Mouse (Mus musculus): ENCODE data around the gene Paqr5. TPM values are rescaled to one million over a fixed set of nuclear protein-coding genes. Genes with fewer than 3 reads are reported as not detected.

The Paqr5 gene
- polyA plus RNA-seq, 1 experiment, result not detected

DNA sequence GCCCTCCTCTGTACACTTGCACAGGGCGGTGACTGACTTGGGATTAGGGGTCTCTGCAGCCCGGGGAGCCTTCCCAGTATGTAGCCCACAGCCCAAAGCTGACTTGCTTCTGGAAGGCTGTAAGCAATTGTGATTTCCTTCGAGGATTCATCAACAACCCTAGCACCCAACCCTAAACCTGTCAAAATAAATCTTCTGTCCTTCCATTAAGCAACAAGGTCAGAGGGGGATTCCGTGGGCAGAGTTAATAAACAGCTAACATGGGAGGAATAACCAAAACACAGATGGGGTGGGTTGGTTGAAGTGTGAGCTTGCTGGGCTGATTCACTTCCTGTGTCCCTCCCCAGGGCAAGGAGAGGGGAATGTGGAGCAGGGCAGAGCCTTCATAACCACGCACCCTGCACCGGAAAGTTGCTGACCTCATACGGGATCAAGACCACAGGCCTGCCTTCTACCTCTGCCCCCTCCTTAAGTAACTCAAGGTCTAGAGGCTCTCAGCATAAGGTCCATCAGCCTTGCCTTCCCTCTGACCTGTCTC is 5.0 kb downstream of the Paqr5 start:
- no peaks in the 10 kb centered on the region for H3K4me1 ChIP-seq (ENCODE audit: control insufficient read depth, insufficient read depth, low read length)
- H3K4me3 ChIP-seq (replicated peaks; ENCODE audit: control insufficient read depth, low read depth, low read length), result no peak overlapping the region
- TF ChIP-seq POLR2A (IDR thresholded peaks at IDR 0.05; ENCODE audit: borderline replicate concordance, control insufficient read depth, low read depth, low read length) (no peak), CTCF (IDR thresholded peaks at IDR 0.05; ENCODE audit: control insufficient read depth, insufficient read depth, low read length) (no peak)
- 30% methylated on average over 7 of the region's 7 CpGs for WGBS
- no peak overlapping the region for H3K27ac ChIP-seq (ENCODE audit: control insufficient read depth, insufficient read depth, low read depth, low read length, poor library complexity)

DNA sequence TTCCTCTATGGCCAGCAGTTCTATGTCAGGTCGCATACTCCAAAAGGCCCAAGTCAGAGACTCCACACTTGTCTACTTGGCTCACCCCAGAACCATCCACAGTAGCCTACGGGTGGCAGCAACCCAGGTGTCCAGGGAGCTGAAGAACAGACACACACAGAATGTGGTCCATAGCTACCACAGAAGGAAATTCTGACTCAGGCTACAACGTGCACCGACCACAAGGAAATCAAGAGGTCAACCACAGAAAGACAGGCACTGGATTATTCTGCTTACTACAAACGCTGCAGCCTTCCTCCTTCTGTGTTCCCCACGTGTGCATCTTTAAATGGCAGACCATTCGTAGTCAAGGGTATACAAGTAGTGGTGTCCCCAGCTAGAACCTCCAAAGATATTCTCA is 6.4 kb downstream of the Paqr5 start:
- Histone ChIP-seq H3K27ac (ENCODE audit: control insufficient read depth, insufficient read depth, low read depth, low read length, poor library complexity) (no peak overlapping the region), H3K4me1 (ENCODE audit: control insufficient read depth, insufficient read depth, low read length) (no peaks in the 10 kb centered on the region), H3K4me3 (replicated peaks; ENCODE audit: control insufficient read depth, low read depth, low read length) (no peak overlapping the region)
- 3% methylated on average over 7 of the region's 7 CpGs for WGBS
- TF ChIP-seq CTCF (IDR thresholded peaks at IDR 0.05; ENCODE audit: control insufficient read depth, insufficient read depth, low read length), result no peak
- TF ChIP-seq POLR2A (IDR thresholded peaks at IDR 0.05; ENCODE audit: borderline replicate concordance, control insufficient read depth, low read depth, low read length), result no peak

GRCm38 (mm10) chr9:62018229-62019093 is 8.2 kb downstream of the Paqr5 start:
- WGBS, result 57% methylated on average over 14 of the region's 14 CpGs
- Histone ChIP-seq H3K27ac (ENCODE audit: control insufficient read depth, insufficient read depth, low read depth, low read length, poor library complexity) (no peak overlapping the region), H3K4me3 (replicated peaks; ENCODE audit: control insufficient read depth, low read depth, low read length) (no peak overlapping the region), H3K4me1 (ENCODE audit: control insufficient read depth, insufficient read depth, low read length) (peaks cover 2% of the 10 kb centered on the region; the same call in 1 of the 2 replicates)
- TF ChIP-seq POLR2A (IDR thresholded peaks at IDR 0.05; ENCODE audit: borderline replicate concordance, control insufficient read depth, low read depth, low read length) (no peak), CTCF (IDR thresholded peaks at IDR 0.05; ENCODE audit: control insufficient read depth, insufficient read depth, low read length) (no peak)

GRCm38 (mm10) chr9:62017329-62017728 is 9.3 kb downstream of the Paqr5 start:
- no peak overlapping the region for H3K27ac ChIP-seq (ENCODE audit: control insufficient read depth, insufficient read depth, low read depth, low read length, poor library complexity)
- no peak overlapping the region for H3K4me3 ChIP-seq (replicated peaks; ENCODE audit: control insufficient read depth, low read depth, low read length)
- H3K4me1 ChIP-seq (ENCODE audit: control insufficient read depth, insufficient read depth, low read length), result peaks cover 3% of the 10 kb centered on the region; the same call in 1 of the 2 replicates
- no peak for TF ChIP-seq POLR2A (IDR thresholded peaks at IDR 0.05; ENCODE audit: borderline replicate concordance, control insufficient read depth, low read depth, low read length)
- no peak for TF ChIP-seq CTCF (IDR thresholded peaks at IDR 0.05; ENCODE audit: control insufficient read depth, insufficient read depth, low read length)
- 74% methylated on average over 6 of the region's 6 CpGs for WGBS

GRCm38 (mm10) chr9:62015504-62015903 is 11.2 kb downstream of the Paqr5 start:
- Histone ChIP-seq H3K4me3 (replicated peaks; ENCODE audit: control insufficient read depth, low read depth, low read length) (no peak overlapping the region), H3K4me1 (ENCODE audit: control insufficient read depth, insufficient read depth, low read length) (peaks cover 3% of the 10 kb centered on the region; the same call in 1 of the 2 replicates), H3K27ac (ENCODE audit: control insufficient read depth, insufficient read depth, low read depth, low read length, poor library complexity) (no peak overlapping the region)
- TF ChIP-seq POLR2A (IDR thresholded peaks at IDR 0.05; ENCODE audit: borderline replicate concordance, control insufficient read depth, low read depth, low read length) (no peak), CTCF (IDR thresholded peaks at IDR 0.05; ENCODE audit: control insufficient read depth, insufficient read depth, low read length) (peak; percentile 31; the same call in 1 of the 2 replicates)
- 56% methylated on average over 3 of the region's 3 CpGs for WGBS

DNA sequence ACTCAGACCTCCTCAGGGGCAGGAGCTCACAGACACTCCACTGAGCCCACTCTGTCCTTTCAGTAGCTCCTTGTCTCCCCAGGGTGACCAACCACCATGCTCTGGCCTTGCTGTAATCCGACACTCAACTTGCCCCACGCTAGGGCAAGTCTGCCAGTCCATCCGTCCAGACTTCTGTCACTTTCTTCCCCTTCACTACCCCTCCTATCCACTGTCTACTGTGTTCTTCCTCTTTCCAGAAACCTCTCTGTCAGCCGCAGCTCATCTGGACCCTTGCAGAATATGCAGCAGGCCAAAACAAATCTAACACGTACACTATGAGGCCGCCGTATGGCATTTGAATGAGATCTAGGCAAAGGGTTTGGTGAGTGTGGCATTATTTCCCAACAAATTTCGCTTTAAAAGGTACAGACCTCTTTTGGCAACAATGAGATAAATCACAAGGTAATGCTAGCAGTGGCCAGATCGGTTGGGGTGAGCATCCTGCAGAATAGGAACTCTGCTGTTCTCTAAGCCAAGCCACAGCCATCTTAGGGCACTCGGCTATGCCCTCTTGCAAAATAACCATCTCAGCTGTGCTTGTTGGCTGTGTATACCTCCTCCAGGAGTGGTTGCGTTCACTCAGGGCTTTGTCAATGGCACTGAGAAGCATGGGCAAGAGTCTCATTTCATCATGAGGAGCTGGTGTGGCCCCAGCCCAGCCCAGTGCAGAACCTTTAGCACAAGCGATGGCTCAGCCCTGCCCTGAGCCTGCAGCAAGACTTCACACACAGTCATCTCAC is 13.1 kb downstream of the Paqr5 start:
- TF ChIP-seq POLR2A (IDR thresholded peaks at IDR 0.05; ENCODE audit: borderline replicate concordance, control insufficient read depth, low read depth, low read length) (no peak), CTCF (IDR thresholded peaks at IDR 0.05; ENCODE audit: control insufficient read depth, insufficient read depth, low read length) (no peak)
- no peak overlapping the region for H3K27ac ChIP-seq (ENCODE audit: control insufficient read depth, insufficient read depth, low read depth, low read length, poor library complexity)
- no peak overlapping the region for H3K4me3 ChIP-seq (replicated peaks; ENCODE audit: control insufficient read depth, low read depth, low read length)
- peaks cover 3% of the 10 kb centered on the region; the same call in 1 of the 2 replicates for H3K4me1 ChIP-seq (ENCODE audit: control insufficient read depth, insufficient read depth, low read length)
- WGBS, result 23% methylated on average over 12 of the region's 12 CpGs

- no peak for TF ChIP-seq CTCF (IDR thresholded peaks at IDR 0.05; ENCODE audit: control insufficient read depth, insufficient read depth, low read length)
- no peak for TF ChIP-seq POLR2A (IDR thresholded peaks at IDR 0.05; ENCODE audit: borderline replicate concordance, control insufficient read depth, low read depth, low read length)
- Histone ChIP-seq H3K4me3 (replicated peaks; ENCODE audit: control insufficient read depth, low read depth, low read length) (no peak overlapping the region), H3K4me1 (ENCODE audit: control insufficient read depth, insufficient read depth, low read length) (peaks cover 1% of the 10 kb centered on the region; the same call in 1 of the 2 replicates), H3K27ac (ENCODE audit: control insufficient read depth, insufficient read depth, low read depth, low read length, poor library complexity) (no peak overlapping the region)
- 88% methylated on average over 5 of the region's 5 CpGs for WGBS
Observed at GRCm38 (mm10) chr9:62008360-62008759, 18.3 kb downstream of the Paqr5 start.

DNA sequence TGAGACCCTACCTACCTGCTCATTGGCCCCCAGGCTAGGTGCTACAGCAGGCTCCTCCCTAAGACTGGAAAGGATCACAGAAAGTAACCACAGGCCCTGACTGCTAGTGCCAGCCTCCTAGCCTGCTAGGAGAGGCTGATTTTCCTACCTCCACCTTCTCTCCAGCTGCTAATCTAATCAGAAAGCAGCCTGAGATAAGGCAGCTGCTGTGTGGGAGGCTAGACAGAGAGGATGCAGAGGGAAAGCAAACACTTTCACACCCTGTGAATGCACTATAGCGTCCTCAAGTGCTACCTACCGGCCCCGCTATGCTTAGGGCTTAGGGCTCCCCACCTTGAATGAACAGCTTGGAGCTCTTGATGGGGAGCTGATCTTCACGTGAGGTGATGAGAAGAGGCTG is 19.6 kb downstream of the Paqr5 start:
- 79% methylated on average over 4 of the region's 4 CpGs for whole genome bisulfite sequencing
- no peaks in the 10 kb centered on the region for H3K4me1 ChIP-seq (ENCODE audit: control insufficient read depth, insufficient read depth, low read length)
- H3K27ac ChIP-seq (ENCODE audit: control insufficient read depth, insufficient read depth, low read depth, low read length, poor library complexity), result no peak overlapping the region
- TF ChIP-seq POLR2A (IDR thresholded peaks at IDR 0.05; ENCODE audit: borderline replicate concordance, control insufficient read depth, low read depth, low read length) (no peak), CTCF (IDR thresholded peaks at IDR 0.05; ENCODE audit: control insufficient read depth, insufficient read depth, low read length) (no peak)
- no peak overlapping the region for H3K4me3 ChIP-seq (replicated peaks; ENCODE audit: control insufficient read depth, low read depth, low read length)
